Mouse (Mus musculus) heart, embryonic 12.5 days (tissue): ENCODE measurements around the gene Nrip3. TPM values are rescaled to one million over a fixed set of nuclear protein-coding genes. Genes with fewer than 3 reads are reported as not detected.

Experiments used
- ATAC-seq: fragments of 200-750 bp; cut with Nextera tagmentation; 2 replicates; pipeline ENCODE4 v1.8.0; 2017; ENCODE audit warnings: moderate TSS enrichment, moderate library complexity; ENCODE audit not compliant: insufficient number of reproducible peaks, low FRiP score
- H3K27ac ChIP-seq: fragments of 300-500 bp; sonication (generic); 2 replicates; pipeline ENCODE4 v1.5.1; 2016; ENCODE audit warnings: mild to moderate bottlenecking, moderate library complexity; ENCODE audit not compliant: poor library complexity, severe bottlenecking
- H3K27me3 ChIP-seq: fragments of 300-500 bp; sonication (generic); replicated peaks from 2 replicates; pipeline ENCODE4 v1.6.1; 2016; ENCODE audit warnings: mild to moderate bottlenecking, moderate library complexity
- H3K36me3 ChIP-seq: fragments of 300-500 bp; sonication (generic); 2 replicates; pipeline ENCODE4 v1.6.1; 2016; ENCODE audit warnings: mild to moderate bottlenecking, moderate library complexity
- H3K4me1 ChIP-seq: fragments of 300-500 bp; sonication (generic); replicated peaks from 2 replicates; pipeline ENCODE4 v1.6.1; 2016; ENCODE audit warnings: mild to moderate bottlenecking
- H3K4me2 ChIP-seq: fragments of 300-500 bp; sonication (generic); 2 replicates; pipeline ENCODE4 v1.6.1; 2016; ENCODE audit warnings: mild to moderate bottlenecking, moderate library complexity
- H3K4me3 ChIP-seq: fragments of 300-500 bp; sonication (generic); 2 replicates; pipeline ENCODE4 v1.5.1; 2016; ENCODE audit warnings: mild to moderate bottlenecking
- H3K9ac ChIP-seq: fragments of 300-500 bp; sonication (generic); 2 replicates; pipeline ENCODE4 v1.6.1; 2016; ENCODE audit warnings: mild to moderate bottlenecking, moderate library complexity
- H3K9me3 ChIP-seq: fragments of 300-500 bp; sonication (generic); replicated peaks from 2 replicates; pipeline ENCODE4 v1.6.1; 2016; ENCODE audit warnings: mild to moderate bottlenecking, moderate library complexity
- WGBS: fragments of 180-500 bp; shearing (Covaris S2); methylation state at CpG from one replicate; pipeline ENCODE4 v1.1.7; 2016; 5-methylcytosine and 5-hydroxymethylcytosine counted together
- polyA plus RNA-seq: library from polyadenylated mRNA; unstranded; fragments of >200 nt; fragmentation: Nextera tagmentation; extraction: Ambion mirVana; gene quantifications from 2 replicates; pipeline ENCODE4 v1.2.1, GENCODE M21; 2016

Gene Nrip3
- polyA plus RNA-seq = 0.71 and 1.0 TPM in 2 replicates

DNA sequence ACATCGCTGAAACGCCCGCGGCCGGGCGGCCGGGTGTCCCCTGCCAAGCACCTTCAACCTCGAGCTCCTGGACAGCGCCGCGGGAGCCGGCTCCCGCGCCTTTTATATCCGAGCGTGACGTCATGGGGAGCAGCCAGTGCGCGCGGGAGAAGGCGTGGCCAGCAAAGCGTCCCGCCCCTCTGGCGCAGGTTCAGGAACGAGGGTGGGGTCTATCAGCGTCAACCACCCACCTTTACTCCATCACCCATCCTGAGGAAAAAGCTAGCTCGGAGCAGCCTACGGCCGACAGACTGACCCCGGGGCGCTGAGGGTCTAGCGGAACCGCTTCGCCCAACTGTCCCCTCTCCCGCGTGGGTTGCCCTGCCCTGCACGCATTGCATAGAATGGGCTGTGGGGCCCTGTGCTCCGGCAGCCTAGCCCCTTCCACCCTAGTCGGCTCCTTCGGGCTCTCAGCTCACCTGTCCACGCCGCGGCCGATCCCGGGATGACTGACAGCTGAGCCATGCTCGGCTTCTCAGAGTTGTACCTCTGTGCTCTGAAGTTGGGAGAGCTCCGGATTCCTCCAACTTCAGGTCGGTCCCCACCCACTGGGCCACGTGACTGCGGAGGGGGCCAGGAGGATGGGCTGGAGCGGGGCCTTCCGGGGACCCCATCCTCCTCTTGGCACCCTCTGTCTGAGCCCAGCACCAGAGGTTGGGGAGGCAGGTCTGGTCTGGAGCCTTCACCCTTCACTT is at the start of gene Nrip3:
Gene Nrip3 (minus strand): TSS at position 556 of the 734 bp plus-strand sequence.
- no peaks in the 10 kb centered on the region for H3K36me3 ChIP-seq
- peak within 1 kb of the TSS; percentile 59 for H3K9ac ChIP-seq
- 1% methylated on average over 51 of the region's 52 CpGs for WGBS
- H3K4me2 ChIP-seq = peak within 1 kb of the TSS; percentile 95
- ATAC-seq = peak; percentile 90
- no peaks in the 10 kb centered on the region for H3K9me3 ChIP-seq
- H3K27ac ChIP-seq = no peak within 1 kb of the TSS
- H3K27me3 ChIP-seq = peaks cover 59% of the 10 kb centered on the region
- H3K4me1 ChIP-seq = peaks cover 16% of the 10 kb centered on the region
- peak within 1 kb of the TSS; percentile 54 for H3K4me3 ChIP-seq

DNA sequence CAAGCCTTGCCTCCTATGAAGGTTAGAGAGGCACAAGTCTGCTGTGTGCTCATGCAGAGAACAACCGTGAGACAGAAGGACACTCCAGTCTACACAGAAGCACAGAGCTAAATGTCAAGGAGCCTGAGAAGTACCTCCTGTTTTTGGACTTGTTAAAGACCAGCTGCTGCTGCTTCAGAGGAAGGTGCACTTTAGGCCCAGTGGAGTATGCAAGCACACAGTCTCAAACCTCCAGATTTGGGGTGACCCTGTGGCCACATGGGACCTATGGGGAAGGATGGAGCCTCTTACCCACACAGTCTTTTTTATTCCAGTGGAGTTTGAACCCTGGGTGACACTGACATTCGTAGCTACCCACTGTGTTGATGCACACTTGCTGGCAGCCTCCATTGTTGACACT is 49.6 kb upstream of the Nrip3 start:
- Histone ChIP-seq H3K9ac (no peak overlapping the region), H3K36me3 (no peaks in the 10 kb centered on the region), H3K4me1 (peaks cover 14% of the 10 kb centered on the region), H3K27ac (no peak overlapping the region), H3K9me3 (no peaks in the 10 kb centered on the region), H3K4me2 (no peak overlapping the region), H3K4me3 (no peak overlapping the region), H3K27me3 (0 out of 2 replicates have a peak, but pooled peaks cover 4% of the 10 kb centered on the region)
- 71% methylated on average over 2 of the region's 2 CpGs for WGBS
- no peak for ATAC-seq

DNA sequence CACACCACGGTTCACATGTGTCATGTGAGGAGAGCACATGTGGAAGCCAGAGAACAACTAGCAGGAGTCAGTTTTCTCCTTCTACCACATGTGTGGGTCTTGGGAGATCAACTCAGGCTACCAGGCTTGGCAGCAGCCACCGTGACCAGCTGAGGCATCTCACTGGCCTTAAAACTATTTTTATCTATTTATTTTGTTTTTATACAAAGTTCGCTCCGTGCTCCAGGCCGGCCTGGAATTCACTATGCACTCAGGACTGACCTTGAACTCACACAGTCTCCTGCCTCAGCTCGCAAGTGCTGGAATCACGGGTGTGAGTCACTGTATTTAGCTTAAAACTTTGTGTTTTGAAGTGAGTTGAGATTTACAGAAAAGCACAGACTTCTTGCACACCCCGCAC is 45.1 kb upstream of the Nrip3 start:
- no peak for ATAC-seq
- 70% methylated on average over 8 of the region's 8 CpGs for WGBS

DNA sequence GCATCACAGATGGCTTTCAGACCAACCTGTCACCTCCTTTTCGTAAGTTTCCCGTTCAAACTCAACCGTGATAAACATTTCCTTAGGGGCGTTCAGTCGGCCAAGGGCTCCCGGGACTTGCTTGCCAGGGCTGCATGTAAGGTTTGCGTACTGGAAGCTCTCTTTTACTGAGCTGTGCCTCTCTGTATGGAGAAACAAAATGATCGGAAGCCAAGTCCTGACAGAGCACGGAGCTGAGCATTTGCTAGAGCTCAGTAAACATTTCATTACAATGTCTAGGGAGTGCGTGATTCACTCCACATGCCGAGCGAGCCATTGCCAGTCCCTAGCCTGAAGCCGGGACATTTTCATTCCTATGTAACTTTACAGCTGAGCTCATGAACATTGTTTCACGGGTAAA is 43.5 kb upstream of the Nrip3 start:
- H3K9me3 ChIP-seq = no peaks in the 10 kb centered on the region
- H3K9ac ChIP-seq = no peak overlapping the region
- 72% methylated on average over 14 of the region's 14 CpGs for WGBS
- H3K4me2 ChIP-seq = no peak overlapping the region
- H3K4me3 ChIP-seq = no peak overlapping the region
- no peaks in the 10 kb centered on the region for H3K36me3 ChIP-seq
- H3K27ac ChIP-seq = no peak overlapping the region
- H3K4me1 ChIP-seq = peaks cover 13% of the 10 kb centered on the region
- ATAC-seq = no peak
- no peaks in the 10 kb centered on the region for H3K27me3 ChIP-seq

More for the DNA sequence above, 45.1 kb upstream of the Nrip3 start:
- Histone ChIP-seq H3K27ac (no peak overlapping the region), H3K36me3 (no peaks in the 10 kb centered on the region), H3K9me3 (no peaks in the 10 kb centered on the region), H3K9ac (no peak overlapping the region), H3K4me2 (no peak overlapping the region), H3K27me3 (no peaks in the 10 kb centered on the region), H3K4me3 (no peak overlapping the region), H3K4me1 (peaks cover 13% of the 10 kb centered on the region)

DNA sequence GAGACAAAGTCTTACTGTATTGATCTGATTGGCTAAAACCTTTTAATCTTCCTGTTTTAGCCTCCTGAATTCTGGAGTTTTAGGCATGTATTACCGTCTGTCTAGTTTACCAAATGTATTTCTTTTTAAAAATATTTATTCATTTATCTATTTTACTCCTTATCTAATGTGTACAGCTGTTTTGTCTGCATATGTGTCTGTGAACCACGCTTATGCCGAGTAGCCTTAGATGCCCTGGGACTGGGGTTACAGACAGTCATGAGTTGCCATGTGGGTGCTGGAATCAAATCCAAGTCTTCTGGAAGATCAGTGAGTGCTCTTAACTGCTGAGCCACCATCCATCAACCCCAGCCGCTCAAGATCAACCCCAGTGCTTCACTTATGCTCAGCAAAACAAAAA is 36.8 kb upstream of the Nrip3 start:
- ATAC-seq = no peak
- Histone ChIP-seq H3K27ac (no peak overlapping the region), H3K4me2 (no peak overlapping the region), H3K9me3 (no peaks in the 10 kb centered on the region), H3K4me1 (peaks cover 5% of the 10 kb centered on the region; the same call in 1 of the 2 replicates), H3K4me3 (no peak overlapping the region), H3K27me3 (no peaks in the 10 kb centered on the region; the same call in 1 of the 2 replicates), H3K36me3 (no peaks in the 10 kb centered on the region), H3K9ac (no peak overlapping the region)
- WGBS = 70% methylated on average over 4 of the region's 4 CpGs

DNA sequence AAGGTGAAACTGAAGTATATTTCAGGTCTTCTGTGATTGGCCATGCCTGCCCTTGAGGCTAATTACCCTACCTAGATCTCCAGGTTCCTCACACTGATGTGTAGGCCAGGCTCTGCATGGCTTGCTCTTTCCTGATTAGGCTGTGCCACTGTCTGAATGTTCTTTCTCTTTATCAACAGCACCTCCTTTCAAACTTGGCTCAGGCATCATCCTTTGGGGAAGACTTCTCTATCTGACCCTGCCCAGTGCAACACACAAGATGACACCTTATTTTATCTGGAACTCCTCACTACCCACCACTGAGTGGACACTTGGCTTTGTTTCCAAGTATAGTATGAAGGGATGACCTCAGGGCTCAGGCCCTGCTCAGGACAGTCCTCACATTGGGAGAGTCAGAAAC is 36.1 kb upstream of the Nrip3 start:
- no peaks in the 10 kb centered on the region; the same call in 1 of the 2 replicates for H3K27me3 ChIP-seq
- H3K27ac ChIP-seq = no peak overlapping the region
- H3K4me3 ChIP-seq = no peak overlapping the region
- no peaks in the 10 kb centered on the region for H3K36me3 ChIP-seq
- no peak overlapping the region for H3K9ac ChIP-seq
- no peaks in the 10 kb centered on the region for H3K9me3 ChIP-seq
- H3K4me2 ChIP-seq = no peak overlapping the region
- peaks cover 5% of the 10 kb centered on the region; the same call in 1 of the 2 replicates for H3K4me1 ChIP-seq
- ATAC-seq = no peak

DNA sequence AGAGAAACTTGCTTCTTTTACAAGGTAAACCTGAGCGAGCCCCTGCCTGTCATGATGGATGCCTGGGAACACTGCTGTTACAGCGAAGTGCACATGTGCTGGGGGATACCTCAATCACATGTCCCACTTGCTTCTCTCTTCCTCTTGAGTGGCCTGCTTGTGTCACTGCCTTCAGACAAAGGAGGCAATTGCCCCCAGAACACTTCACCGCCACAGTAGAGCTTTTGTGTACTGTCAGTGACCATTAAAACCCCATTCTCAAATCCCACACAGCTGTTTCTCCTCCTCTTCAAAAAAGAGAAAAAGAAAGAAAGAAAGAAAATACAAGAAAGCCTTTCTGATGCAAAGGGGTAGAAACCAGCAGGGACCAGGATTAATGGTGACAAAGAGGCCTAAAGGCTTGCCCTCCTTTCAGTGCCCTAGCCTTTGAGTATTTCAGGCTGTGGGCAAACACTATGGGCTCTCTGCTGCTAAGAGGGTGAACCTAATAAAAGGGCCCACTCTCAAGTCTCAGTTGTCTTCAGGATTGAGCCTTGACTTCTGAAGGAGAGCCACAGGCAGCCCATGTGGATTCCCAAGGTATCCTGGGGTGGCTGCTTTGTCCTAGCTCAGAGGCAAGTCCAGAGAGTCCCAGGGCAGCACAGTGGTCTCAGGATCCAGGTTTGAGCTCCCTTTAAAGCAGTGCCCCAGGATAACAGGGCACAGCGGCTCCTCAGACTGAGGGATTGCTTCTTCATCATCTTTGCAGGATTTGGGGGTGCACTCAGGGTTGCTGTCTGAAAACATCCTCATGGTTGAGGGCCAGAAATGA is 31.7 kb upstream of the Nrip3 start:
- H3K9ac ChIP-seq = no peak overlapping the region
- no peak overlapping the region for H3K27ac ChIP-seq
- H3K9me3 ChIP-seq = no peaks in the 10 kb centered on the region
- 79% methylated on average over 4 of the region's 4 CpGs for WGBS
- H3K4me3 ChIP-seq = no peak overlapping the region
- ATAC-seq = no peak
- H3K4me2 ChIP-seq = no peak overlapping the region
- no peaks in the 10 kb centered on the region; the same call in 1 of the 2 replicates for H3K27me3 ChIP-seq
- H3K36me3 ChIP-seq = no peaks in the 10 kb centered on the region
- H3K4me1 ChIP-seq = peaks cover 5% of the 10 kb centered on the region; the same call in 1 of the 2 replicates

DNA sequence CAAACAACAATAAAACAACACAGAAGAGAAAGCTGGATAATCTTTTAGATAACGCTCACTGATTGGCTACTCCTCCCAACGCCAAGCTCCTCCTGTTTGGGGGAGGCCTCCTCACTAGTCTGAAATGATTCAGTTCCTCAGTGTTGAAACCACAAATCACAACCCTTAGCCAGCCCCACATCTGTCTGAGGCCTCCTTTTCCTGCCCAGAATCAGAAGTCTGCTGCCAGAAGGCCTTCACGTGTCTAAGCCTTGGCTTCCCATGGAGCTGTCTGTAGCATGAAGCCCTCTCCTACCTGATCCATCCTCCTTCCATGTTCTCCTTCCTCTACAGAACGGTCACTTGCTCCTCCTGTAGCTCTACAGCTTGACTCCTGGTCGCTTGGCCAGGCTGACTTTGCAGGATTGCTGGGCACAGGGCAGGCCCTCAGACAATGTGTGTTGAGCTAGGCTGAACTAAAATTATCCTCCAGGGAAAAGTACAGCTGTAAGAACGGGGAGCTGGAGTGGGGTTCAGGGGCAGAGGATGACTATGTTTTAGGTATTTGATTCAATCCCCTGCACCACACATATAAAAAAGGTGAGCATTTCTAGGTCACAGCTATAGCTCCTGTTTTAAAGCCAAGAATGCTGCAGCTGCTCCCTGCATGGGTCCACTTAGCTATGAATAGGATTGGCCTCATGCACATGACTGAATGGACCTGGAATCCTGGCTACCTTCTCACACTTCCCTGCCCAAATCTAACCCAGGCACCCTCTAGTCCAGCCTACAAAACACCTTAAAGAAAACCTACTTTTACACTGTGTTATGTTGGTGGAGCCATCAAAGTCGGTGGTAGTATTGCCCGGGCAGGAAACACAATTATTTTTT is 26.0 kb upstream of the Nrip3 start:
- ATAC-seq = no peak

DNA sequence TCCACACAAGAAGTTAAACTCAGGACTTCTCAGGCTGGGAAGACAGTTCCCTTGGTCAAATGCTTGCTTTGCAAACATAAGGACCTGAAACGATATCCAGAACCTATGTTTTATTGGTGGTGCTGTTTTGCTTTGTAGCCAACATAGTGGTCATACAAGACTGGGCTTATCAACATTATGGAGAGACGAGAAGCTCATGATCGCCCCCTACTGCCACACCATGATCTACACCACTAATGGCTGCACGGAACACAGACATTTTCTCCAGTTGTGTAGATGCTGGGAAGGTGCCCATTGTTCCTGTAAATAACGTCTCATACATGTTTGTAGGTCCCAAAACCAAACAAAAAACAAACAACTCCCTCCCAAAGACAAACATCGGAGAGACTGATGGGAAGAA is 23.0 kb upstream of the Nrip3 start:
- Histone ChIP-seq H3K27ac (no peak overlapping the region), H3K9me3 (no peaks in the 10 kb centered on the region), H3K4me2 (no peak overlapping the region), H3K27me3 (no peaks in the 10 kb centered on the region), H3K9ac (no peak overlapping the region), H3K4me1 (peaks cover 27% of the 10 kb centered on the region), H3K36me3 (no peaks in the 10 kb centered on the region), H3K4me3 (no peak overlapping the region)
- WGBS = 55% methylated on average over 6 of the region's 6 CpGs
- ATAC-seq = no peak

More for the DNA sequence above, 26.0 kb upstream of the Nrip3 start:
- Histone ChIP-seq H3K9ac (no peak overlapping the region), H3K36me3 (no peaks in the 10 kb centered on the region), H3K4me1 (peaks cover 24% of the 10 kb centered on the region), H3K27me3 (no peaks in the 10 kb centered on the region), H3K4me2 (no peak overlapping the region), H3K27ac (peak overlapping the region; percentile 25), H3K4me3 (no peak overlapping the region), H3K9me3 (no peaks in the 10 kb centered on the region)
- 68% methylated on average over 8 of the region's 8 CpGs for WGBS

DNA sequence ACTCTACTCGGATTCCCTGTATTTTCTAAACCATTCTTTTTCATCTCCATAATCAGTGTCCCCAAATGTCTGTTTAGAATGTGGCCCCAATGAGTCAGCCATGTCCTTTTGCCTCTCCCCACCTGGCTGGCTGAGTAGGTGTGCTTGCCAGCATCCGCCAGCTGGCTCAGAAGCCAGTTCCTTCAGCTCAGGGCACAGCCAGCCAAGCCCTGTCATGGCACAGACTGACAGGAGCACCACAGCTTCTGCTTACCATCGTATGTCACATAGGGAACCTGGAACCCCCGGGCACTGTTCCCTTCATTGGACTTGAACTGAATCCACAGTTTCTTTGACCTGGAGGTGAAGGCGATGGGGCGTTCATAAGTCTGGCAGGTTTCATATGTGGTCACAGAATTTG is 22.5 kb upstream of the Nrip3 start:
- Histone ChIP-seq H3K27ac (no peak overlapping the region), H3K4me3 (no peak overlapping the region)
- 90% methylated on average over 6 of the region's 6 CpGs for WGBS

DNA sequence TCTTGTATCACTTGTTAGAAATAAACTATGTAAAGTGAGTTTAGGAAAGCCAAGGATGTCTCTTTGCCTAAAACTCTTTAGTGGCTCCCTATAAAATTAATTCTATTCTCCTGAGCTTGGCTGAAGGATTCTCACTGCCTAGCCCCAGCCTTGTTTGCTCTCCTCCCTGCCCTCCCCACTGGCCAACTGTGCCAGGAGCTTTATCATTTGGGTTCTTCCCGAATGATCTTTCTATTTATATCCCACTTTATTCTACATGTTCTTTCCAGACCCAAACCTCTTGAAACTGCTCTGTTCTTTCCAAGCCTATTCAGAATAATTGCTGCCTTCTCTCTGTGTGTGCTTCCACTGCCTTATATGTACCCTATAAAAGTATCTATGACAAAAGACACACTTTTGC is 21.7 kb upstream of the Nrip3 start:
- Histone ChIP-seq H3K36me3 (no peaks in the 10 kb centered on the region), H3K9ac (no peak overlapping the region), H3K27ac (no peak overlapping the region), H3K4me2 (no peak overlapping the region), H3K27me3 (no peaks in the 10 kb centered on the region), H3K4me3 (no peak overlapping the region), H3K4me1 (peaks cover 27% of the 10 kb centered on the region), H3K9me3 (no peaks in the 10 kb centered on the region)
- 25% methylated on average over 1 of the region's 1 CpGs for WGBS
- ATAC-seq = no peak

More for the DNA sequence above, 22.5 kb upstream of the Nrip3 start:
- no peak for ATAC-seq
- Histone ChIP-seq H3K27me3 (no peaks in the 10 kb centered on the region), H3K9ac (no peak overlapping the region), H3K9me3 (no peaks in the 10 kb centered on the region), H3K4me1 (peaks cover 27% of the 10 kb centered on the region), H3K4me2 (no peak overlapping the region), H3K36me3 (no peaks in the 10 kb centered on the region)
